Mouse (Mus musculus) kidney, adult 2 months (tissue): ENCODE measurements around the gene Wdfy3.

Experiments used
- CTCF ChIP-seq: fragments of 200-500 bp; conservative IDR thresholded peaks from 2 replicates; pipeline ENCODE4 v1.5.1; 2011; ENCODE audit warnings: low read depth, mild to moderate bottlenecking, control low read depth, low read length, moderate library complexity, mixed read lengths; ENCODE audit not compliant: insufficient read depth, insufficient read length
- POLR2A ChIP-seq: fragments of 200-500 bp; IDR thresholded peaks from one replicate; pipeline ENCODE4 v1.6.1; 2011; ENCODE audit warnings: low read depth, low read length, control low read depth

DNA sequence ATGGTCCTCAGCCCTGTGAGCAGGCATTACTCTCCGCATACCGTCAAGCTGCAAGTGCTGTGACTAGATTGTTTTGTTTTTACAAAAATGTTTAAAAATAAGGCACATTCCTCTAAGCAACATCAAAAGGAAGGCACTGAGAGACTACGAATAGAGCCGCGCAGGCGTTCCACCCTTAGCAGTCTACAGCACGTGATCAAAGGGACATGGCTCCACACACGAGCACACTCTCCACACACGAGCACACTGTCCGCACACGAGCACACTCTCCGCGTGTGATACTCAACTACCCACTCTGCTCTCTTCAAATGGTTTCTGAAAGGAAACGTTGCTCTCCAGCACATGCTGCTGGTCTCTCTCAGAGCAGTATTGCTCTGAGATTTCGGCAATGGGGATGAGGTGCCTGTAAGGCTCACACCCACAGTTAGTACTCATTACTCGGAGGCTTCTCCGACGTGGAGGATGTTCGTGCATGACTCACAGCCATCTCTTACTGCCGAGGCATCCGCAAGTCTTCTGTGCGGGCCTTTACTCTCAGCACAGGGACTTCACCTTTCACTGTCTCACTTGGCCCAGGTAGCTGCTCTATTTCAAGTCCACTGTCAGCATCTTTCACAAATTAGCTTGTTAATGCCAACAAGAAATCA, 37.0 kb downstream of the Wdfy3 start:
- no peak for TF ChIP-seq CTCF
- no peak for TF ChIP-seq POLR2A
